Mouse (Mus musculus): ENCODE results near the gene Fam49a.

Fam49a gene

GRCm38 (mm10) chr12:12356048-12356447, 94.1 kb downstream of the Fam49a start:
- no peak for DNase-seq (ENCODE audit: extremely low read depth, low read depth, low spot score)

GRCm38 (mm10) chr12:12356463-12356862, 94.5 kb downstream of the Fam49a start:
- peak; percentile 30 for DNase-seq (ENCODE audit: extremely low read depth, low read depth, low spot score)

GRCm38 (mm10) chr12:12356946-12357345, 95.0 kb downstream of the Fam49a start:
- peak; percentile 10 for DNase-seq (ENCODE audit: extremely low read depth, low read depth, low spot score)

DNA sequence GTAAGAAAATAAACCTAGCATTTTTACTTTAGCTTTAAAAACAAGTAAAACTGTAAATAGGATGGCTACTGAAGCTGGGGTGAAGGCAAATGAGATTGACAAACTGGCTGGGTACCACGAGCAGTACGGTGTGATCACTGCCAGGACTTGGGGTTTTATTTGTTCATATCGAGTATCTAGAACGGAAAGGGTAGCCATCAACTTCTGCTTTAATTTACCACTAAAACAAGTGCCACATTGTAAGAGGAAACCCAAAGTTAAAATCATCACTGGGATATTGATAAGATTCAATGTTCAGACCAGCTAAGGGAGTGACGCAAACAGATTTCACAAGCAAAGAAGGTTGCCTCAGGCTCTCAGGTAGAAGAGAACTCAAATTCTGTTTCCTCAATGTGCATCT, 98.0 kb downstream of the Fam49a start:
- DNase-seq (ENCODE audit: extremely low read depth, low read depth, low spot score), result no peak

DNA sequence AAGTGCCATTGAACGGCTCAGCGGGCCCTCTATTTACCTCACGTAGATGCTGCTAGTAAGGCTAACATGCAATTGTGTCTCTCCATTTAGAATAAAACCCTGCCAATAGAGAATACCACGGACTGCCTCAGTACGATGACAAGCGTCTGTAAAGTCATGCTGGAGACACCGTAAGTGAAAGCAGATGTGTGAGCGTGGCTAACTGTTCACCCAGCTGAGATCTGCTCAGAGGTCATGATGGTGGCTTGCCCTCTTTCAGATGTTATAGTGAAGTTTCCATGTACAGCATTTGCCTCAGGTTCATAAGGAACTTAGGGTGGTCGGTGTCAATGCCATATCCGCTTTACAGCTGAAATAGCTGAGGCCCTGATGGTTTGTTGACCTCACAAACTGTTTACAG, 100.4 kb downstream of the Fam49a start:
- DNase-seq (ENCODE audit: extremely low read depth, low read depth, low spot score), result no peak

DNA sequence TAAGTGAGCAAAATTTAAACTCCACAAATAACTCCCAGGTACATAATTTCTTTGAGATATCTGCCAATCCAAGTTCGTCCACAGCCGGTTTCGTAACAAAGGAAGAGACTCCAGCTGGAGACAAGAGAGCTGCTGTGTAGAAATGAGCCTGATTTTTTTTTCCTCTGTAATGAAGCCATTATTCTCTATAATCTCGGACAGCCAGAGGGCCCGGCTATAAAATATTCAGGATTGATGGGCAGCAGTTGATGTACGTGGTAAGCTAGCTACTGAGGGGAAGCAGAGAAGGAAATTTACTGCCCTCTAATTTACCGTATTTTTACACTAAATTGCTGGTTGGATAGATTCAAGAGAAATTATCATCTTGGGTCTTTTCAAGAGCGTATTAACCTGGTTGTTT, 102.3 kb downstream of the Fam49a start:
- no peak for DNase-seq (ENCODE audit: extremely low read depth, low read depth, low spot score)

DNA sequence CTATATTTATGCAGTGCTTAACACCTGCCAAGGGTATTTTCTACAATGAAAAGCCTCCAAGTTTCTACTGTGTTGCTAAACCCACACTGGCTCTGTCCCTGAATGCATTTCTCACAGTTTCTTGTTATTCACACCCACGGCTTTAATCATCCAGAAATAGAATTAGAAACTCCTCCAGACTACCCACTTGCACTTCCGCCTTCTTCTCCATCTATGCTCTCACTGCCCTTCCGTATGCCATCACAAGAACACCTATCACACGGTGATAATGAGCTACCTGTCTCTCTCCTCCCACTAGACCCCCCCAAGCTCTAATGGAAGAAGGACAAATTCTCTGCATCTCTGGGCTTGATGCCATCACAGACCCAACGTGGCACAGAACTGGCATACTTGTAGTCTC, 105.5 kb downstream of the Fam49a start:
- no peak for DNase-seq (ENCODE audit: extremely low read depth, low read depth, low spot score)

DNA sequence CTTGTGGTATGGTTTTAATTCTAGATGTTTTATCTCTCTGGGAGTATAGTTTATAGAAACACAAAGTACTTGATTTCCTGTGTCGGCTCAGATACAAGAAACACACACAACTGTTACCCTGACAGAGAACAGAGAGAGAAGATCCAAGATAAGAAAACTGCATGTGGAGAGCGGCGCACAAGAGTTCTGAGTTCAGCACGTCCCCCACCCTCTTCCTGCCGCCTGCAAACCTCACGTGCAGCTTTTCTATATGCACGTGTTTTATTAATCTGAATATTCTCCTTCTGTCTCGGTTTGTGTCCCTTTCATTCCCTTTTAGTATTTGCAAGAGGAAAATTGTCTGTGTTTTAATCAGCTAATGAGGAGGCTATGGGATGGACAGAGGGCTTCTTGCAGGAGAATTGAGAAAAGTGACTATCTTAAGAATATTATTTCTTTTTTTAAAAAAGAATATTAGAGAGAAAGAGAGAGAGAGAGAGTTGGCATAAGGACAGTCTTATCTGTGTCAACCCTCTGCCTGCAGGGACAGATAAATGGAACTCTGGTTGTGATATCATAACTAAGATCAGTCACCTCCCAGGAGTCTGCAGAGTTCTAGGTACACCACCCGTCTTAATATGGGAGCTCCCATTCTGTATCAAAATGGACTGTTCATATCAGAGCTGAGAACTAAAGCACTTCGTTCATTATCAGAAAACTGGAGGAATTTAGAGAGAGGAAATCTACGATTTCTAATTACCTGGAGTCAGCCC, 111.3 kb downstream of the Fam49a start:
- no peak for DNase-seq (ENCODE audit: extremely low read depth, low read depth, low spot score)

- no peak for DNase-seq (ENCODE audit: extremely low read depth, low read depth, low spot score)
These were observed 117.1 kb downstream of the Fam49a start for GRCm38 (mm10) chr12:12379056-12379455.

DNA sequence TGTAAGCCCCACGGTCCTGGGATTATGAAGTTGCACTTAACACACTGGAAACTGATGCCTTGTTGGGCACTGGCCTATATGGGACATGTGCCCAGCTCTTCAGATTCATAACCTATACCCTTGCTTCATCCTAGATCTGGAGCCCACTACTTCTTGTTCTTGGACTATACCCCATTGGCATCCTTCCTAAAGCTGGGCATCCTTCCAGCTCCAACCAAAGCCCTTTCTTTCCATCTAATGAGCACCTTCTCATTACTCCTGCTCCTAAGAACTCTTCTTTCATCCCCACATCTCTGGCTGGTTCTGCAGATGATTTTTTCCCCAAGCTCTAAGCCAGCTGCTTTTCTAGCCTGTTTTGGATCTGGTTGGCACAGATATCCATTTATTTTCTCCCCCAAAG, 127.3 kb downstream of the Fam49a start:
- DNase-seq (ENCODE audit: extremely low read depth, low read depth, low spot score), result no peak

- no peak for DNase-seq (ENCODE audit: extremely low read depth, low read depth, low spot score)
These were observed 134.3 kb downstream of the Fam49a start for GRCm38 (mm10) chr12:12396224-12396623.

GRCm38 (mm10) chr12:12401051-12401465, 139.1 kb downstream of the Fam49a start:
- no peak for DNase-seq (ENCODE audit: extremely low read depth, low read depth, low spot score)

DNA sequence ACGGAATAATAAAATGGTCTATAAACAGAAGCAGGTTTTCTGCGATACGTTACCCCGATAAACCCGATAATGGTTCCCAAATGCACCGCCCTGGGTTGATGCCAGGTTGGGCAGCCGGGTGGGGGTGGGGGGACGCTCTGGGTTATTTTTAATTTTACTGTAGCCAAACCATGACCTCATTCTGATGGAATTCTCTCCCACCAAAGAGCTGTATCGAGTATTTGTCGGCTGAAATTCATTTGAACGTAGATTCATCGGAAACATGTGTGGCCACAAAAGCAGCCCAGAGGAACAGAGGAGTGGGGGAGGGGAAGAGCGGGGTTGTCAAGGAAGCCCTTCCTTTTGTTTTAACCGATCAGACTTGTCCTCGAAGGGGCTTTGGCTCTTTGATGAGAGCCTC, 139.6 kb downstream of the Fam49a start:
- no peak for DNase-seq (ENCODE audit: extremely low read depth, low read depth, low spot score)

DNA sequence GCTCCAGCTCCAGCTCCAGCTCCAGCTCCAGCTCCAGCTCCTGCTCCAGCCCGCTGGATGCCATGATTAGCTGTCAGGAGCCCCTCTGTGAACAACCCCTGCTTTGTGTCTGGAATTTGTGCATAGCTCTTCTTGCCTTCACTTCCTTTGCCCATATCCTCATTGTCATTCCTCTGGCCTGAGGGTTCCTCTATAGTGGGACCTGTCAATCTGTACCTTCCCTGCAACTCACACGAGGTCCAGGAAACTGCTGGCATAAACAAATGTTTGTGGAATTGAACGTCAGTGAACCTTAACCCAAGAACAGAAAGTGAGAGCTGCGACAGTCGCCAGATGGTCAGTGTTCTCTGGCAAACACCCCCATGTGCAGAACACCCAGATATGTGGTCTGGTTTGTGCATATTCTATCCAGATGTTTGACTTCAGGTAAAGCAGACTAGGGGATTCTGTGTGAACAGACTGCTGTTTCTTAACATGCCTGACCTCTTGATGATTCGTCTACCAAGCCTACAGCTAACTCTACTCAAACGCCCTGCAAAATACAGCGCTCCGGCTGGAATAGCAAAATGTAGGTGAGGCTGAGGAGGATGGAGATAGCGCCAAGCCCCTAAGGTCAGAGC, 143.7 kb downstream of the Fam49a start:
- no peak for DNase-seq (ENCODE audit: extremely low read depth, low read depth, low spot score)

DNA sequence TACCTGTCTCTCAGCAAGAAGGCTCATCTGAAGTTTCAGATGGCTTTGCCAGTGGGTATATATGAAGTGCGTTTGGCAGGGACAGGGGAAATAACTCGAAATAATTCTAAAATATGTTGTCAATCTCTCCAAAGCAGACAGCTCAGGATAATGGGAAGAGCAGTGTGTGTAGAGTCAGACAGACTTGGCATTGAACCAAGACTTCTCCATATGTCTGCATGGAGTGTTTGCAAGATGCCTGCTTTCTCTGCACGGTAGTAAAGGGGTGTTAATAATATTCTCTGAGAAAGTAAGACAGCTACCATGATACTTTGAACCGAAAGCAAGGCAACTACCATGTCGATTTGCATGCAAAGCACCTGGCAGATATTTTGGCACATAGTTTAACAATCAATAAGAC, 147.1 kb downstream of the Fam49a start:
- no peak for DNase-seq (ENCODE audit: extremely low read depth, low read depth, low spot score)

- no peak for DNase-seq (ENCODE audit: extremely low read depth, low read depth, low spot score)
These were observed 150.7 kb downstream of the Fam49a start for GRCm38 (mm10) chr12:12412674-12413073.

GRCm38 (mm10) chr12:12420423-12420822, 158.5 kb downstream of the Fam49a start:
- DNase-seq (ENCODE audit: extremely low read depth, low read depth, low spot score), result no peak

DNA sequence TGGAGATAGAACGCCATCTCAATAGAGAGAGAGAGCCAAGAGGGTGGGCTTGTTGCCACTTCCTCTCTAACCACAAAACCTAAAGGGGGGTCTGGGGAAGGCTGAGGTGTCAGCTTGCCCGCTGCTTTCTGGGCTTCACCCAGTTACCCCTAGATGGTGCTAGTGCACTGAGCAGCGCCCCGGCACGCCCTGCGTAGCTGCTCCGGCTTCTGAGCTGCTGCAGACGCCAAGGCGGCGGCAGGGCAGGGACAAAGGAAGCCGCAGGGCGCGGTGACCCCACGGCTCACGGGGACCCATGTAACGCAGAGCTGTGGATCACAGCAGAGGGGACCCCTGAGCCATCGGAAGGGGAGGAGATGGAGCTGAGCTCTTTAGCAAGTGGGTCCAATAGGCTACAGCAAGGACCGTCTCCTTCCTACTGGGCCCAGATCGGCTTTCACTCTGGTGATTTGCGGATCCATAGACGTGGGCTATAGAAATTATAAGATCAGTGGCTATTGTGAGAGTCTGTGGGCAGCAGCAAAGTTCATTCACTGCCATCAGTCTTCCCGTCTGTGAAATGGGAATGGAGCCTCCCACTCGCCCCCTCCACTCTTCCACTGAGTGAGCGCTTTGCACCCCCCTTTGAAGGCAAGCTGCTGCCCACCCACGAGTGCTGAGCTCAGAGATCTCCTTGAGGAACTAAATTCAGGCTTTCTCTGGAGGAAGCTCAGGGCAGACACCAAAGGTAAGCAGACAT, 159.1 kb downstream of the Fam49a start:
- no peak for DNase-seq (ENCODE audit: extremely low read depth, low read depth, low spot score)

DNA sequence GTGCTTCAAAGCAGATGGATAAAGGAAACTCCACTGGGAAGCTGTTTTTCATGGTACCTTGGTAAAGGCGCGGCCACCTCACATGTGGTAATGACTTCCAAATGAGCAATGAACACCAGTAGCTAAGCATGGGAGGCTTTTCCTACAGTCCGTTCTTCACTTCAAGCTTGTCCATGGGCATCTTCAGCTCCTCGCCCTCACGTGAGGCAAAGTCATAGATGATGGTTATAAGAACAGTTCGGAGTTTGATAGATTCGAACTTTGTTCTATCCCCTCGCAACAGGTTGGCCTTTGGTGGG, 159.6 kb downstream of the Fam49a start:
- no peak for DNase-seq (ENCODE audit: extremely low read depth, low read depth, low spot score)

GRCm38 (mm10) chr12:12425188-12425587, 163.2 kb downstream of the Fam49a start:
- DNase-seq (ENCODE audit: extremely low read depth, low read depth, low spot score), result peak; percentile 55

DNA sequence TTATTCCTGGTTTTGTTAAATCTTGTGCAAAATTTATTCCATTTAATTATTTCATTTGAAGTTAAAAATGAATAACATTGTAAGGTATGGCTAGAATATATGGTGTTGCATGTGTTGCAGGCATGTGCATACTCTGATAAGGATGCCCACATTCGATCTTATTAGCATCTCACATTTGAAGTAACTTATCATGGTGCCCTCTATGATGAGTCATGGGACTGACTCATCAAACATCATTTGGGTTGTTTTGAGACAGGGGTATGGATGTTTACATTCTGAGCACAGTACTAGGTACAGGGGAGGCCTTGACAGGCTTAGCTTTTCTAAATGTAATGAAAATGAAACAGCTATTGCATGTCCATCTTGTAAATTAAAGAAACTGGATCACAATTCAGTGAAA, 165.3 kb downstream of the Fam49a start:
- DNase-seq (ENCODE audit: extremely low read depth, low read depth, low spot score), result no peak

DNA sequence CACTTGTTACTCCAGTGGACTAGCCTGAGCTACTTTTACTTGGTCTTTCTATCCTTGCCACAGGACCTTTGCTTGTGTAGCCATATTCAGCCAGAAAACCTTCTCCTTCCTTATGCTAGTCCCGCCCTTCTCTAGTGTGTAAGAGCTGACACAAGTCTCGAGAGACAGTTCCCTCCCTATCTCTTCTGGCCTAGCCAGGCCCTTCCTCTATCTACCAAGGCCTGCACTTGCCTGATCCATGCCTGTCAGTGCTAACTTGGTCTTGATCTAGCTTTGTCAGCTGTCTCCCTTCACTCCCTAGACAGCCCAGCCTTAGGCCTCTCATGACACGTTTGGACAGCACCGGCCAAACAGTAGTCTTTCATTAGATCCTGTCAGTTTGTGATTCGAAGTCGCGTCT, 166.9 kb downstream of the Fam49a start:
- no peak for DNase-seq (ENCODE audit: extremely low read depth, low read depth, low spot score)

Measured in fat pad, adult 2 months (tissue).